Mouse (Mus musculus) limb, embryonic 11.5 days (tissue): ENCODE measurements around the gene Gm17662. TPM values are rescaled to one million over a fixed set of nuclear protein-coding genes. Genes with fewer than 3 reads are reported as not detected.

ENCODE experiments used
- ATAC-seq: fragments of 200-750 bp; cut with Nextera tagmentation; 2 replicates; pipeline ENCODE4 v1.8.0; 2017; ENCODE audit warnings: low read depth; ENCODE audit not compliant: insufficient number of reproducible peaks, low FRiP score, low TSS enrichment
- DNase-seq: peaks from one replicate; pipeline ENCODE4 v3.0.0-alpha.2; 2015; ENCODE audit warnings: low spot score
- H3K27ac ChIP-seq: fragments of 300-500 bp; sonication (generic); replicated peaks from 2 replicates; pipeline ENCODE4 v1.5.1; 2014; ENCODE audit warnings: low read depth, mild to moderate bottlenecking, low read length
- H3K27me3 ChIP-seq: fragments of 300-500 bp; sonication (generic); 2 replicates; pipeline ENCODE4 v1.6.1; 2014; ENCODE audit warnings: mild to moderate bottlenecking, low read length, mixed read lengths; ENCODE audit not compliant: control insufficient read depth, insufficient read depth
- H3K36me3 ChIP-seq: fragments of 300-500 bp; sonication (generic); 2 replicates; pipeline ENCODE4 v1.6.1; 2014; ENCODE audit warnings: mild to moderate bottlenecking, low read length, moderate library complexity, mixed read lengths; ENCODE audit not compliant: control insufficient read depth, insufficient read depth
- H3K4me1 ChIP-seq: fragments of 300-500 bp; sonication (generic); 2 replicates; pipeline ENCODE4 v1.6.1; 2014; ENCODE audit warnings: low read length, mixed read lengths; ENCODE audit not compliant: control insufficient read depth, insufficient read depth
- H3K4me2 ChIP-seq: fragments of 300-500 bp; sonication (generic); 2 replicates; pipeline ENCODE4 v1.6.1; 2014; ENCODE audit warnings: low read depth, mild to moderate bottlenecking, moderate library complexity; ENCODE audit not compliant: severe bottlenecking
- H3K4me3 ChIP-seq: fragments of 300-500 bp; sonication (generic); 2 replicates; pipeline ENCODE4 v1.5.1; 2014; ENCODE audit warnings: low read depth, low read length
- H3K9ac ChIP-seq: fragments of 300-500 bp; sonication (generic); 2 replicates; pipeline ENCODE4 v1.6.1; 2014; ENCODE audit warnings: mild to moderate bottlenecking, low read length
- H3K9me3 ChIP-seq: fragments of 300-500 bp; sonication (generic); 2 replicates; pipeline ENCODE4 v1.6.1; 2016; ENCODE audit warnings: low read length; ENCODE audit not compliant: control insufficient read depth
- WGBS: fragments of 180-500 bp; shearing (Covaris S2); extraction: QIAGEN DNeasy Blood & Tissue Kit; methylation state at CpG from one replicate; pipeline ENCODE4 v1.1.7; 2014; 5-methylcytosine and 5-hydroxymethylcytosine counted together
- polyA plus RNA-seq: library from polyadenylated mRNA; unstranded; fragments of >200 nt; fragmentation: Nextera tagmentation; extraction: Ambion mirVana; gene quantifications from 2 replicates; pipeline ENCODE4 v1.2.1, GENCODE M21; 2014

Gm17662 gene
- polyA plus RNA-seq: not detected in 2 replicates

- Histone ChIP-seq H3K4me1 (no peaks in the 10 kb centered on the region), H3K9ac (no peak within 1 kb of the TSS), H3K4me3 (no peak within 1 kb of the TSS), H3K36me3 (no peaks in the 10 kb centered on the region), H3K27ac (no peak within 1 kb of the TSS), H3K9me3 (no peaks in the 10 kb centered on the region), H3K27me3 (no peaks in the 10 kb centered on the region), H3K4me2 (no peak within 1 kb of the TSS)
- no peak for DNase-seq
- ATAC-seq: no peak
- WGBS: 74% methylated on average over 1 of the region's 1 CpGs
These were observed at the start of gene Gm17662 for GRCm38 (mm10) chr4:104857029-104857428. TSS of gene Gm17662 (plus strand) at chr4:104857329.

GRCm38 (mm10) chr4:104810710-104811286 lies 46.3 kb upstream of the Gm17662 start:
- no peaks in the 10 kb centered on the region for H3K9me3 ChIP-seq
- no peak overlapping the region for H3K27ac ChIP-seq
- no peak overlapping the region for H3K4me2 ChIP-seq
- no peak overlapping the region for H3K4me3 ChIP-seq
- WGBS: 75% methylated on average over 10 of the region's 10 CpGs
- no peaks in the 10 kb centered on the region for H3K27me3 ChIP-seq
- no peaks in the 10 kb centered on the region for H3K4me1 ChIP-seq
- no peak overlapping the region for H3K9ac ChIP-seq
- DNase-seq: no peak
- no peak for ATAC-seq
- H3K36me3 ChIP-seq: no peaks in the 10 kb centered on the region

GRCm38 (mm10) chr4:104813617-104814016 lies 43.5 kb upstream of the Gm17662 start:
- Histone ChIP-seq H3K27me3 (no peaks in the 10 kb centered on the region), H3K4me1 (no peaks in the 10 kb centered on the region), H3K4me2 (no peak overlapping the region), H3K36me3 (no peaks in the 10 kb centered on the region), H3K9ac (no peak overlapping the region), H3K4me3 (no peak overlapping the region), H3K9me3 (no peaks in the 10 kb centered on the region), H3K27ac (no peak overlapping the region)
- no peak for DNase-seq
- ATAC-seq: no peak
- WGBS: 85% methylated on average over 2 of the region's 2 CpGs

- H3K4me3 ChIP-seq: no peak overlapping the region
- no peak for ATAC-seq
These were observed 40.5 kb upstream of the Gm17662 start for GRCm38 (mm10) chr4:104816519-104817232.

GRCm38 (mm10) chr4:104817509-104817908 lies 39.6 kb upstream of the Gm17662 start:
- H3K9me3 ChIP-seq: no peaks in the 10 kb centered on the region
- no peak overlapping the region for H3K4me2 ChIP-seq
- no peak overlapping the region for H3K4me3 ChIP-seq
- H3K4me1 ChIP-seq: no peaks in the 10 kb centered on the region
- DNase-seq (no peak), ATAC-seq (no peak)
- no peak overlapping the region for H3K27ac ChIP-seq
- H3K27me3 ChIP-seq: no peaks in the 10 kb centered on the region
- H3K36me3 ChIP-seq: no peaks in the 10 kb centered on the region
- WGBS: 41% methylated on average over 2 of the region's 2 CpGs
- no peak overlapping the region for H3K9ac ChIP-seq

More at GRCm38 (mm10) chr4:104816519-104817232, 40.5 kb upstream of the Gm17662 start:
- Histone ChIP-seq H3K9me3 (no peaks in the 10 kb centered on the region), H3K27me3 (no peaks in the 10 kb centered on the region), H3K4me1 (no peaks in the 10 kb centered on the region), H3K9ac (no peak overlapping the region), H3K4me2 (no peak overlapping the region), H3K36me3 (no peaks in the 10 kb centered on the region), H3K27ac (no peak overlapping the region)
- no peak for DNase-seq
- WGBS: 85% methylated on average over 4 of the region's 4 CpGs

GRCm38 (mm10) chr4:104818986-104819385 lies 38.1 kb upstream of the Gm17662 start:
- Histone ChIP-seq H3K4me3 (no peak overlapping the region), H3K27me3 (no peaks in the 10 kb centered on the region), H3K4me1 (no peaks in the 10 kb centered on the region), H3K36me3 (no peaks in the 10 kb centered on the region), H3K27ac (no peak overlapping the region), H3K9me3 (no peaks in the 10 kb centered on the region), H3K9ac (no peak overlapping the region), H3K4me2 (no peak overlapping the region)
- ATAC-seq (no peak), DNase-seq (no peak)
- 59% methylated on average over 4 of the region's 4 CpGs for WGBS

GRCm38 (mm10) chr4:104819891-104820290 lies 37.2 kb upstream of the Gm17662 start:
- DNase-seq: no peak
- Histone ChIP-seq H3K9me3 (no peaks in the 10 kb centered on the region), H3K36me3 (no peaks in the 10 kb centered on the region), H3K4me1 (no peaks in the 10 kb centered on the region), H3K27ac (no peak overlapping the region), H3K4me3 (no peak overlapping the region), H3K27me3 (no peaks in the 10 kb centered on the region), H3K4me2 (no peak overlapping the region), H3K9ac (no peak overlapping the region)
- 72% methylated on average over 4 of the region's 4 CpGs for WGBS
- no peak for ATAC-seq

GRCm38 (mm10) chr4:104823597-104824101 lies 33.5 kb upstream of the Gm17662 start:
- H3K27me3 ChIP-seq: no peaks in the 10 kb centered on the region
- WGBS: 87% methylated on average over 4 of the region's 4 CpGs
- H3K4me2 ChIP-seq: no peak overlapping the region
- no peaks in the 10 kb centered on the region for H3K4me1 ChIP-seq
- H3K27ac ChIP-seq: no peak overlapping the region
- no peak overlapping the region for H3K9ac ChIP-seq
- H3K4me3 ChIP-seq: no peak overlapping the region
- ATAC-seq (no peak), DNase-seq (no peak)
- H3K9me3 ChIP-seq: no peaks in the 10 kb centered on the region
- no peaks in the 10 kb centered on the region for H3K36me3 ChIP-seq
